ENCODE assay signal across 8 mouse cellular contexts in the genomic region with DNA sequence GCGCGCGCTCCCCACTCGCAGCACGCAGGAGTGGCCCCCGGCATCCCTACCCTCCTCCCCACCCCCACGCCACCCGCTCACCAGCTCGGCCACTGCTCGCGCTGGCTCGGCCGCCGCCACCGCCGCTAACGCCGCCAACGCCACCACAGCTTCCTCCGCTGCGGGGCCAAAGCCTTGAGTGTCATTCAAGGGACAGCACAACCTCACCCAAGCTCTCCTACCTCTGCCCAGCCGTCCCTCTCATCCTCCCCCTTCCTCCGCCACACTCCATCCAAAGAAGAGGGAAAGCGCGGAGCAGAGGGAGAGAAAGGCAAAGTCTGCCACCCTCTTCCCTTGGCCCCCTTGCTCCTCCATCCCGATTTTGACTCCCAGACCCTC. TPM values are rescaled to one million over a fixed set of nuclear protein-coding genes. Genes with fewer than 3 reads are reported as not detected.
A peak's percentile ranks its signal among the peaks of the same experiment; 100 is the strongest.
DNase-seq lines count a peak whose midpoint lies in the region; ATAC-seq and TF ChIP-seq lines count a peak whose summit lies in the region.

TSS of gene Magi2 (plus strand) at position 171 of the 378 bp plus-strand sequence.

- H3K27ac ChIP-seq in heart, embryonic 13.5 days (replicated peaks): peak within 1 kb of the TSS; percentile 80
- peak within 1 kb of the TSS; percentile 90 for H3K27ac ChIP-seq in hindbrain, embryonic 10.5 days
- 0 out of 2 replicates have a peak within 1 kb of the TSS, but pooled peaks have one; percentile 1 for H3K27ac ChIP-seq in liver, embryonic 12.5 days

- H3K9me3 ChIP-seq in heart, embryonic 13.5 days: no peaks in the 10 kb centered on the region
- peaks cover 2% of the 10 kb centered on the region; the same call in 1 of the 2 replicates for H3K9me3 ChIP-seq in hindbrain, embryonic 10.5 days
- no peaks in the 10 kb centered on the region for H3K9me3 ChIP-seq in liver, embryonic 12.5 days (replicated peaks)

- H3K4me3 ChIP-seq in heart, embryonic 13.5 days: peak within 1 kb of the TSS; percentile 76
- peak within 1 kb of the TSS; percentile 69 for H3K4me3 ChIP-seq in hindbrain, embryonic 10.5 days
- peak within 1 kb of the TSS; percentile 42 for H3K4me3 ChIP-seq in liver, embryonic 12.5 days

- DNase-seq in heart, postnatal 14 days: no peak
- DNase-seq in brain, embryonic 14.5 days (ENCODE audit: low read depth): no peak
- no peak for DNase-seq in hindbrain, embryonic 10.5 days (ENCODE audit: low spot score)
- DNase-seq in Muller cell, postnatal 12 days (ENCODE audit: inconsistent ontology term): no peak
- no peak for DNase-seq in thymus, postnatal 10 days (ENCODE audit: low spot score in 2 of 2)
- no peak for DNase-seq in urinary bladder, postnatal 10 days (ENCODE audit: low spot score)

- no peak for TF ChIP-seq CTCF in brain, embryonic 14.5 days (IDR thresholded peaks at IDR 0.05; ENCODE audit: borderline replicate concordance, extremely low read depth, insufficient read depth, insufficient read length)

- no peaks in the 10 kb centered on the region for H3K36me3 ChIP-seq in heart, embryonic 13.5 days
- no peaks in the 10 kb centered on the region for H3K36me3 ChIP-seq in hindbrain, embryonic 10.5 days
- H3K36me3 ChIP-seq in liver, embryonic 12.5 days: no peaks in the 10 kb centered on the region

- H3K9ac ChIP-seq in heart, embryonic 13.5 days: peak within 1 kb of the TSS; percentile 86
- no peak within 1 kb of the TSS; the same call in 1 of the 2 replicates for H3K9ac ChIP-seq in liver, embryonic 12.5 days

- no peak; the same call in 1 of the 2 replicates for TF ChIP-seq POLR2A in brain, embryonic 14.5 days (IDR thresholded peaks at IDR 0.05; ENCODE audit: borderline replicate concordance, extremely low read depth, insufficient read depth, insufficient read length, poor library complexity, severe bottlenecking)

- peaks cover 22% of the 10 kb centered on the region for H3K4me1 ChIP-seq in heart, embryonic 13.5 days
- peaks cover 27% of the 10 kb centered on the region for H3K4me1 ChIP-seq in hindbrain, embryonic 10.5 days (replicated peaks)
- no peaks in the 10 kb centered on the region for H3K4me1 ChIP-seq in liver, embryonic 12.5 days

- H3K4me2 ChIP-seq in heart, embryonic 13.5 days: peak within 1 kb of the TSS; percentile 98
- peak within 1 kb of the TSS; percentile 64 for H3K4me2 ChIP-seq in liver, embryonic 12.5 days

- peaks cover 19% of the 10 kb centered on the region for H3K27me3 ChIP-seq in heart, embryonic 13.5 days (replicated peaks)
- H3K27me3 ChIP-seq in hindbrain, embryonic 10.5 days (ENCODE audit: insufficient read depth, poor library complexity, severe bottlenecking): peaks cover 18% of the 10 kb centered on the region
- H3K27me3 ChIP-seq in liver, embryonic 12.5 days (replicated peaks): peaks cover 30% of the 10 kb centered on the region

- intact Hi-C loops in heart, postnatal 14 days (cut with DNase I): no loop called here

- WGBS in heart, embryonic 13.5 days: 0% methylated on average over 24 of the region's 26 CpGs
- under 1% methylated on average over 26 of the region's 26 CpGs for WGBS in hindbrain, embryonic 10.5 days
- WGBS in liver, embryonic 12.5 days (ENCODE audit: insufficient replicate concordance): 2% methylated on average over 20 of the region's 26 CpGs

- no peak; the same call in 1 of the 2 replicates for ATAC-seq in heart, embryonic 13.5 days (ENCODE audit: extremely low read depth, insufficient number of reproducible peaks, low FRiP score, low TSS enrichment)
- ATAC-seq in liver, embryonic 12.5 days: 0 out of 2 replicates have a peak, but pooled peaks have one; percentile 13

RNA-seq across cellular contexts. Expression of gene Magi2, which starts in this region (rescaled TPM):
- 2.7 TPM in 2 replicates for polyA plus RNA-seq in heart, embryonic 13.5 days (2015; fragmentation: Nextera tagmentation; extraction: Ambion mirVana)
- 1 to 10 TPM; 3.5 to 5.9 TPM for total RNA-seq in heart, postnatal 14 days (2021)
- 22.0 and 36.9 TPM in 2 replicates for polyA plus RNA-seq in brain, embryonic 14.5 days (2012; rRNA removed)
- polyA plus RNA-seq in hindbrain, embryonic 10.5 days (2016; fragmentation: Nextera tagmentation; extraction: Ambion mirVana): 2.8 and 9.9 TPM in 2 replicates
- polyA plus RNA-seq in liver, embryonic 12.5 days (2016; fragmentation: Nextera tagmentation; extraction: Ambion mirVana): 0.77 and 0.85 TPM in 2 replicates

Comparison
In these comparisons a context has a peak if more than half of its experiments do, and no peak if none do; other contexts are left out.
1. Peak in ATAC-seq, H3K4me3 ChIP-seq, H3K27ac ChIP-seq and H3K4me2 ChIP-seq in liver, embryonic 12.5 days; RNA of the gene not detected or under 1 TPM.
2. H3K27ac ChIP-seq: peak in every context shown above with its lines; median percentile 90 in hindbrain, embryonic 10.5 days; 80 in heart, embryonic 13.5 days; 1 in liver, embryonic 12.5 days.